Comparison of ENCODE assay signal across 23 mouse cellular contexts in the genomic region with DNA sequence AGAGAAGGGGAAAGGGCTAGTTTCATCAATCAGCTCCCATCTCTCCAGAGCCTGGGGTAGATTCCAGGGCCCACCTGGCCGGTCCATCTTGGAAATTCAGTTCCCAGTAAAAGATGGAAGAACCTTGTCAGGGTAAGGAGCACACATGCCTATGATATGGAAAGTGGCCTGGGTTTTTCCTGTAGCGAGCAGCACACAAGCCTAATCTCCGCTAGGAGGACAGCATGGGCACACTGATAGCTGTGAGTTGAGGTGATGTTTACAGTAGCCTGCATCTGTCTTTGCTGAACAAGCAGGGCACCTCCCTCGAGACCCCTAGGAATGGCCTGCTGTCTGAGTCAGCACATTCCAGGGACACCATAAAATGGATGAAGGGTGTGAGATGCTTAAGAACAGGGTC. TPM values are rescaled to one million over a fixed set of nuclear protein-coding genes. Genes with fewer than 3 reads are reported as not detected.
DNase-seq lines count a peak whose midpoint lies in the region; ATAC-seq and TF ChIP-seq lines count a peak whose summit lies in the region.
"Had no signal": no experiment of that assay in that cellular context is flagged by ENCODE, and none has a peak within 500 bp of the region (broad histone marks: within the 10 kb centered on the region; RNA-seq: fewer than 3 reads in every experiment).

No protein-coding gene starts in this region.

- no peak overlapping the region for H3K4me3 ChIP-seq in heart, adult 2 months
- no peak overlapping the region for H3K4me3 ChIP-seq in forebrain, embryonic 15.5 days
- H3K4me3 ChIP-seq: embryonic facial prominence, embryonic 13.5 days; embryonic facial prominence, embryonic 15.5 days; erythroblast, embryonic 14.5 days; forebrain, embryonic 10.5 days; forebrain, embryonic 12.5 days had no signal

- H3K36me3 ChIP-seq in heart, adult 2 months (ENCODE audit: control insufficient read depth, insufficient read depth, low read length) = no peaks in the 10 kb centered on the region
- H3K36me3 ChIP-seq in forebrain, embryonic 15.5 days = peaks cover 99% of the 10 kb centered on the region

- TF ChIP-seq EP300 in heart, adult 2 months (IDR thresholded peaks at IDR 0.05; ENCODE audit: insufficient read depth, low read depth, low read length) = no peak

- no peak overlapping the region for H3K9ac ChIP-seq in heart, adult 2 months (ENCODE audit: low read depth, low read length)
- H3K9ac ChIP-seq in forebrain, embryonic 15.5 days (replicated peaks) = no peak overlapping the region
- H3K9ac ChIP-seq: embryonic facial prominence, embryonic 13.5 days; embryonic facial prominence, embryonic 15.5 days; forebrain, embryonic 12.5 days; forebrain, postnatal 0 days had no signal

- H3K9me3 ChIP-seq in forebrain, embryonic 15.5 days = no peaks in the 10 kb centered on the region
- H3K9me3 ChIP-seq: embryonic facial prominence, embryonic 13.5 days; embryonic facial prominence, embryonic 15.5 days; forebrain, embryonic 10.5 days; forebrain, embryonic 12.5 days; G1E had no signal

- no peak for TF ChIP-seq POLR2A in heart, adult 2 months (IDR thresholded peaks at IDR 0.05; ENCODE audit: insufficient read depth, low read depth, low read length)

- DNase-seq in heart, adult 11 months = peak; percentile 69
- DNase-seq in heart, adult 2 months = no peak
- DNase-seq in 3T3-L1 (ENCODE audit: low read depth, low spot score) = peak; percentile 39
- peak; percentile 28 for DNase-seq in mesoderm, embryonic 11.5 days (ENCODE audit: low read depth, low spot score)
- DNase-seq in spleen, postnatal 14 days (ENCODE audit: low spot score in 2 of 2) = no peak
- DNase-seq: adrenal gland, postnatal 25 days; cerebellum, adult 11 months; cerebellum, adult 18-20 months; cerebellum, adult 8-10 months; cerebellum, adult 9-11 months; cerebellum, postnatal 14 days; cerebellum, postnatal 36 days; embryo, embryonic 11 days; forebrain, postnatal 0 days had no signal

- TF ChIP-seq CTCF in heart, adult 2 months (IDR thresholded peaks at IDR 0.05) = no peak

- no peak overlapping the region for H3K27ac ChIP-seq in heart, adult 2 months
- no peak overlapping the region for H3K27ac ChIP-seq in forebrain, embryonic 15.5 days (replicated peaks)
- H3K27ac ChIP-seq: embryonic facial prominence, embryonic 13.5 days; embryonic facial prominence, embryonic 15.5 days; forebrain, embryonic 10.5 days; forebrain, embryonic 12.5 days had no signal

- no peak overlapping the region for H3K4me2 ChIP-seq in forebrain, embryonic 15.5 days (replicated peaks)
- H3K4me2 ChIP-seq: embryonic facial prominence, embryonic 13.5 days; embryonic facial prominence, embryonic 15.5 days; forebrain, embryonic 12.5 days had no signal

- intact Hi-C loops in heart, adult 2 months (cut with DNase I) = no loop called here

- no peaks in the 10 kb centered on the region for H3K27me3 ChIP-seq in heart, adult 2 months (ENCODE audit: control insufficient read depth, insufficient read depth, low read length)
- H3K27me3 ChIP-seq in forebrain, embryonic 15.5 days = no peaks in the 10 kb centered on the region
- H3K27me3 ChIP-seq: embryonic facial prominence, embryonic 13.5 days; embryonic facial prominence, embryonic 15.5 days; forebrain, embryonic 12.5 days; Patski had no signal

- ATAC-seq in forebrain, embryonic 15.5 days (replicated peaks) = no peak
- ATAC-seq: forebrain, embryonic 14.5 days; forebrain, postnatal 0 days; Patski had no signal

- H3K4me1 ChIP-seq in heart, adult 2 months (ENCODE audit: control insufficient read depth, insufficient read depth, low read length) = no peaks in the 10 kb centered on the region
- H3K4me1 ChIP-seq in forebrain, embryonic 15.5 days = no peaks in the 10 kb centered on the region
- H3K4me1 ChIP-seq: embryonic facial prominence, embryonic 13.5 days; embryonic facial prominence, embryonic 15.5 days; forebrain, embryonic 10.5 days; forebrain, embryonic 12.5 days had no signal

- no peaks in the 10 kb centered on the region for H3K79me2 ChIP-seq in heart, adult 2 months (replicated peaks; ENCODE audit: control insufficient read depth, insufficient read depth, low read length)

- 83% methylated on average over 4 of the region's 4 CpGs for WGBS in heart, adult 2 months
- WGBS in forebrain, embryonic 15.5 days = 89% methylated on average over 4 of the region's 4 CpGs

RNA-seq across cellular contexts. Expression of a gene that starts 14.9 kb away (rescaled TPM):
- 1 to 10 TPM in 1 of 2 experiments, under 1 TPM in 1; 0.76 to 1.1 TPM for total RNA-seq in heart, adult 2 months (2021)
- 2.2 and 3.7 TPM in 2 replicates for polyA plus RNA-seq in heart, adult 2 months (2012; rRNA removed)
- 18.5 and 18.8 TPM in 2 replicates for polyA plus RNA-seq in forebrain, embryonic 15.5 days (2015; fragmentation: Nextera tagmentation; extraction: Ambion mirVana)

RNA-seq across cellular contexts. Expression of a gene that starts 28.8 kb away (rescaled TPM):
- 10 to 100 TPM; 22.9 to 26.3 TPM for total RNA-seq in heart, adult 2 months (2021)
- 15.2 and 21.8 TPM in 2 replicates for polyA plus RNA-seq in heart, adult 2 months (2012; rRNA removed)
- 33.6 and 36.5 TPM in 2 replicates for polyA plus RNA-seq in forebrain, embryonic 15.5 days (2015; fragmentation: Nextera tagmentation; extraction: Ambion mirVana)

Comparison
In these comparisons a context has a peak if more than half of its experiments do, and no peak if none do; other contexts are left out.
1. DNase-seq: peak in heart, adult 11 months (single experiment), 3T3-L1 (single experiment) and mesoderm, embryonic 11.5 days (single experiment); none in heart, adult 2 months (0 of 2) and spleen, postnatal 14 days (0 of 2).